14 mouse cellular contexts compared by ENCODE assay signal in genomic region chr16:35904121-35904736, GRCm38 (mm10).
"Had no signal": no experiment of that assay in that cellular context is flagged by ENCODE, and none has a peak within 500 bp of the region (broad histone marks: within the 10 kb centered on the region; RNA-seq: fewer than 3 reads in every experiment).

No protein-coding gene starts in this region.

- H3K27ac ChIP-seq: left cerebral cortex, adult 2 months; limb, embryonic 15.5 days; midbrain, embryonic 10.5 days; neural tube, embryonic 13.5 days had no signal

- ATAC-seq: liver, embryonic 12.5 days had no signal

- H3K4me1 ChIP-seq: limb, embryonic 15.5 days; midbrain, embryonic 10.5 days; neural tube, embryonic 13.5 days had no signal

- DNase-seq: kidney, postnatal 10 days; lung, embryonic 14.5 days; lung, postnatal 14 days; midbrain, embryonic 14.5 days; right cerebral cortex, adult 18-20 months; right cerebral cortex, postnatal 4 days; spleen, adult 18-20 months; thymus, adult 18-20 months; thymus, postnatal 14 days had no signal

- H3K4me3 ChIP-seq: left cerebral cortex, adult 2 months; limb, embryonic 15.5 days; liver, embryonic 12.5 days; midbrain, embryonic 10.5 days; neural tube, embryonic 13.5 days had no signal

- H3K4me2 ChIP-seq: limb, embryonic 15.5 days; liver, embryonic 12.5 days; lung, embryonic 14.5 days; neural tube, embryonic 13.5 days had no signal

- H3K9ac ChIP-seq: limb, embryonic 15.5 days; liver, embryonic 12.5 days; lung, embryonic 14.5 days; neural tube, embryonic 13.5 days had no signal

- H3K36me3 ChIP-seq: limb, embryonic 15.5 days; liver, embryonic 12.5 days; midbrain, embryonic 10.5 days; neural tube, embryonic 13.5 days had no signal

- H3K9me3 ChIP-seq: limb, embryonic 15.5 days; liver, embryonic 12.5 days; midbrain, embryonic 10.5 days had no signal

- H3K27me3 ChIP-seq: limb, embryonic 15.5 days; liver, embryonic 12.5 days; neural tube, embryonic 13.5 days had no signal
